Mouse (Mus musculus): ENCODE measurements around the gene Yes1.

GRCm38 (mm10) chr5:32712221-32713041 lies 101.5 kb downstream of the Yes1 start:
- no peak for TF ChIP-seq GATA1 (IDR thresholded peaks at IDR 0.05; ENCODE audit: borderline replicate concordance, low read length)
- TF ChIP-seq FLI1 (IDR thresholded peaks at IDR 0.05; ENCODE audit: low read length) = no peak
